Mouse (Mus musculus): ENCODE data around the gene Cntnap5c. TPM values are rescaled to one million over a fixed set of nuclear protein-coding genes. Genes with fewer than 3 reads are reported as not detected.

Gene Cntnap5c
- polyA plus RNA-seq (2015; fragmentation: Nextera tagmentation; extraction: Ambion mirVana): not detected in 2 replicates

DNA sequence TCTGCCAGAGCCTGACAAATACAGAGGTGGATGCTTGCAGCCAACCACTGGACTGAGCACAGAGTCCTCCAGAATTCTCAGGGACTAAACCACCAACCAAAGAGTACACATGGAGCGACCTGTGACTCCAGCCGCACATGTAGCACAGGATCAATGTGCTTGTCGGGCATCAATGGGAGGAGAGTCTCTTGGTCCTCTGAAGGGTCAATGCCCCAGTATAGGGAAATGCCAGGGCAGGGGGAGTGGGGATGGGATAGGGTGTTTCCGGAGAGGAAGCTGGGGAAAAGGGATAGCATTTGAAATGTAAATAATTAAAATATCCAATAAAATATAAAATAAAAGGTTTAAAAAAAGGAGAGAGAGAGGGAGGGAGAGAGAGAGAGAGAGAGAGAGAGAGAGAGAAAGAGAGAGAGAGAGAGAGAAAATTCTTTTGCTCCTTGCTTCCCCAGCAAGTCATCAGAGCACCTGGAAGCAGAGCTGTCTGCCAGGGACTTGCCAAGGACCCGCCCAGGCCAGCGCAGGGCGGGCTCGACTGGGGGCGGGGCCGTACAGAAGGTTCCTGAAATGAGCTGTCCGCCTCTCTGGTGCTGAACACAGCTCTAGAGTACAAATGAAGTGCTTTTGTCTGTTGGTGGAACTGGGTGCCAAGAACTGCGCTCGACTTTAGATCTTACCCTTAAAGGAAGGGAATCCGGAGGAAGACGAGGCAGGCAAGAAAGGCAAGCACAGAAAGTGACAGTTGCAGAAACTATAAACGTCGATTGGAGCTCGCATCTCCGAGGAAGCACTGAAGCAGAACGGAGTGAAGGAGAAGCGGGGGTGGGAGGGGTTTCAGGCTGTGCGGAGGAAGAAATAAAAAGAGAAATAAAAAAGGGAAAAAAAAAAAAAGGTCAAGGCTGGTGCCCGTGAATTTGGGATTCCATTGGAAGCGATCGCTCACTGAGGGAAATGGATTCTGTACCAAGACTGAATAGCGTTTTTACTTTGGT, at the start of gene Cntnap5c:
Gene Cntnap5c (plus strand): TSS at position 949 of the 989 bp plus-strand sequence.
- Histone ChIP-seq H3K27me3 (ENCODE audit: insufficient read depth, low read length) (no peaks in the 10 kb centered on the region), H3K4me3 (ENCODE audit: low read depth, low read length) (no peak within 1 kb of the TSS), H3K36me3 (replicated peaks; ENCODE audit: insufficient read depth, low read length) (no peaks in the 10 kb centered on the region), H3K4me1 (ENCODE audit: insufficient read depth) (no peaks in the 10 kb centered on the region), H3K4me2 (ENCODE audit: low read depth, low read length) (no peak within 1 kb of the TSS), H3K9me3 (ENCODE audit: low read length) (no peaks in the 10 kb centered on the region), H3K9ac (replicated peaks) (no peak within 1 kb of the TSS), H3K27ac (ENCODE audit: low read depth) (no peak within 1 kb of the TSS)
- ATAC-seq (no peak), DNase-seq (peak; percentile 25)
- WGBS (ENCODE audit: insufficient replicate concordance): 20% methylated on average over 26 of the region's 26 CpGs
- TF ChIP-seq CTCF (IDR thresholded peaks at IDR 0.05; ENCODE audit: low read depth) (no peak), EP300 (IDR thresholded peaks at IDR 0.05; ENCODE audit: low read depth) (no peak)

DNA sequence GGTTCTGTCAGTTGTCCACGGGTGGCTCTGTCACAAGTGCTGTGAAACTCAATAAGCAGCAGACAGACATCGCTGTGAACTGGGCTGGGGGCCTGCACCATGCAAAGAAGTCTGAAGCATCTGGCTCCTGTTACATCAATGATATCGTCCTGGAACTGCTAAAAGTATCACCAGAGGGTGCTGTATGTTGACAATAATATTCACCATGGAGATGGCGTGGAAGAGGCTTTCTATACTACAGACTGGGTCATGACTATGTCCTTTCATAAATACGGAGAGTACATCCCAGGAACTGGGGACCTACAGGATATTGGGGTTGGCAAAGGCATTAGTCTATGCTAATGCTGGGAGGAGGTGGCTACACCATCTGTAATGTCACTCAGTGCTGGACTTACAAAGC, 27.3 kb upstream of the Cntnap5c start, which contains the start of gene Gm21834:
Gene Gm21834 (minus strand): TSS at position 101 of the 400 bp plus-strand sequence.
- no peak for DNase-seq
- H3K27ac ChIP-seq (ENCODE audit: low read depth): no peak within 1 kb of the TSS

DNA sequence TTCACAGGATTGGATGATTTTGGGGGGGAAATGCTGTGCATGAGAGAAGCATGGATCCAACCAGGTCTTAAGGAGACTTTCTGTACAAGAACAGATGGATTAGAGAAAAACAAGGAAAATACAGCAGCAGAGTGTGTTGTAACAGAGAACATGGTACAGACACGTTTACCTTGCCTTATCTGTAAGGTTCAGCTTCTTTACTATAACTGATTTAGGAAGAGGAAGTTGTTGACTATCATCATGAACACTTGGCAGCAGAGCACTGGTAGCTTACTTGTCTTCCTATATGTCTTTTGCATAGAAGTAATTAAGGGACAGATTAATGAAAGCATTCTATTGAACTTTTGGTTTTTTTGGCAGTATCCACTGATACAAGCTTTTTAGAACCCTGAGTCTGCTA, 11.3 kb upstream of the Cntnap5c start:
- Histone ChIP-seq H3K27ac (ENCODE audit: low read depth) (no peak overlapping the region), H3K9ac (replicated peaks) (no peak overlapping the region), H3K27me3 (ENCODE audit: insufficient read depth, low read length) (no peaks in the 10 kb centered on the region), H3K36me3 (replicated peaks; ENCODE audit: insufficient read depth, low read length) (no peaks in the 10 kb centered on the region), H3K4me2 (ENCODE audit: low read depth, low read length) (no peak overlapping the region), H3K4me3 (ENCODE audit: low read depth, low read length) (no peak overlapping the region), H3K4me1 (ENCODE audit: insufficient read depth) (no peaks in the 10 kb centered on the region), H3K9me3 (ENCODE audit: low read length) (no peaks in the 10 kb centered on the region)
- DNase-seq (no peak), ATAC-seq (no peak)
- TF ChIP-seq CTCF (IDR thresholded peaks at IDR 0.05; ENCODE audit: low read depth): no peak
- no peak for TF ChIP-seq EP300 (IDR thresholded peaks at IDR 0.05; ENCODE audit: low read depth)
- WGBS (ENCODE audit: insufficient replicate concordance): 31% methylated on average over 1 of the region's 1 CpGs

More for the DNA sequence above, 27.3 kb upstream of the Cntnap5c start, which contains the start of gene Gm21834:
- Histone ChIP-seq H3K27me3 (ENCODE audit: insufficient read depth, low read length) (no peaks in the 10 kb centered on the region), H3K9ac (replicated peaks) (no peak within 1 kb of the TSS), H3K9me3 (ENCODE audit: low read length) (no peaks in the 10 kb centered on the region; the same call in 1 of the 2 replicates), H3K4me1 (ENCODE audit: insufficient read depth) (no peaks in the 10 kb centered on the region), H3K4me2 (ENCODE audit: low read depth, low read length) (no peak within 1 kb of the TSS), H3K36me3 (replicated peaks; ENCODE audit: insufficient read depth, low read length) (no peaks in the 10 kb centered on the region), H3K4me3 (ENCODE audit: low read depth, low read length) (no peak within 1 kb of the TSS)
- ATAC-seq: no peak
- TF ChIP-seq CTCF (IDR thresholded peaks at IDR 0.05; ENCODE audit: low read depth) (no peak), EP300 (IDR thresholded peaks at IDR 0.05; ENCODE audit: low read depth) (no peak)
- WGBS (ENCODE audit: insufficient replicate concordance): 58% methylated on average over 5 of the region's 5 CpGs

DNA sequence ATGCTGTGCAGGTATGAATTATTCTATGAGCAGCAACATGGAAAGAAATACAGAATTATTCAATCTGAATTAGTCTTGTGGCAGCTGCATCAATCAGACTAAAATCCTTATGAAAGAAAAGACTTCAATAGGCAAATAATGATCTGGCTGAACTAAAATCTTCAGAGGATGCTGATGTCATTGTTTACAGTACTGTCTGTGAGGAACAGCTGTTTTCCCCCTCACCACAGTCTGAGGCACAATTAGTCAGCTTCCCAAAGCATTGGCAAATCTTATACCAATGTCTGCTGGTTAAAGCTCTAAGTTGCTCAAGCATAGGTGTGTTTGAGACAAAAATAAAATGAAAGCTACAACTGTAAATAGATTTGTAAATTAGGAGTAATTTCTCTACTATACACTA, 2.1 kb upstream of the Cntnap5c start:
- ATAC-seq (no peak), DNase-seq (no peak)
- H3K4me1 ChIP-seq (ENCODE audit: insufficient read depth): no peaks in the 10 kb centered on the region
- no peaks in the 10 kb centered on the region for H3K36me3 ChIP-seq (replicated peaks; ENCODE audit: insufficient read depth, low read length)
- H3K27ac ChIP-seq (ENCODE audit: low read depth): no peak overlapping the region
- no peak overlapping the region for H3K4me2 ChIP-seq (ENCODE audit: low read depth, low read length)
- TF ChIP-seq EP300 (IDR thresholded peaks at IDR 0.05; ENCODE audit: low read depth) (no peak), CTCF (IDR thresholded peaks at IDR 0.05; ENCODE audit: low read depth) (no peak)
- H3K9ac ChIP-seq (replicated peaks): no peak overlapping the region
- no peak overlapping the region for H3K4me3 ChIP-seq (ENCODE audit: low read depth, low read length)
- no peaks in the 10 kb centered on the region for H3K9me3 ChIP-seq (ENCODE audit: low read length)
- no peaks in the 10 kb centered on the region for H3K27me3 ChIP-seq (ENCODE audit: insufficient read depth, low read length)

DNA sequence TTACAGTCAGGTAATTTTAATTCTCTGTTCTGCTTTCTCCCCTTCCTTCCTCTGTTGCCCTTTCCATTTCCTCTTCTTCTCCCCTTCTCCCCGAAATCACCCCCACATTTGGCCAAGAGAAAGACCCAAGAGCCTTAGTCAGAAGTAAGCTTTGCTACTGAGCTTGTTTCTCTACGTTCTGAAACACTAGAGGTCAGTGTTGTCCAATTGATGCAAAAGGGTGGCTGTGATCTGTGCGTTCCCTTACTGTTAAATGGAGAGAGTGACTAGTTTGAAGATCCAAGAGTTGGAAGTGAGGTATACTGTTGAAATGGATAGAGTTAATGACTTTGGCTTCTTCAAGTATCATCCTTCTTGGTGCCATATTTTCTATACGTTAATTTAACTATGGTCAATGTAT, 1.5 kb downstream of the Cntnap5c start:
- H3K27me3 ChIP-seq (ENCODE audit: insufficient read depth, low read length): no peaks in the 10 kb centered on the region
- no peaks in the 10 kb centered on the region for H3K9me3 ChIP-seq (ENCODE audit: low read length)
- ATAC-seq (no peak), DNase-seq (no peak)
- 13% methylated on average over 4 of the region's 4 CpGs for WGBS (ENCODE audit: insufficient replicate concordance)
- H3K4me1 ChIP-seq (ENCODE audit: insufficient read depth): no peaks in the 10 kb centered on the region
- no peak overlapping the region for H3K27ac ChIP-seq (ENCODE audit: low read depth)
- no peak overlapping the region for H3K4me2 ChIP-seq (ENCODE audit: low read depth, low read length)
- TF ChIP-seq EP300 (IDR thresholded peaks at IDR 0.05; ENCODE audit: low read depth): no peak
- TF ChIP-seq CTCF (IDR thresholded peaks at IDR 0.05; ENCODE audit: low read depth): peak; percentile 31; the same call in 1 of the 2 replicates
- no peak overlapping the region for H3K4me3 ChIP-seq (ENCODE audit: low read depth, low read length)
- H3K36me3 ChIP-seq (replicated peaks; ENCODE audit: insufficient read depth, low read length): no peaks in the 10 kb centered on the region
- no peak overlapping the region for H3K9ac ChIP-seq (replicated peaks)

DNA sequence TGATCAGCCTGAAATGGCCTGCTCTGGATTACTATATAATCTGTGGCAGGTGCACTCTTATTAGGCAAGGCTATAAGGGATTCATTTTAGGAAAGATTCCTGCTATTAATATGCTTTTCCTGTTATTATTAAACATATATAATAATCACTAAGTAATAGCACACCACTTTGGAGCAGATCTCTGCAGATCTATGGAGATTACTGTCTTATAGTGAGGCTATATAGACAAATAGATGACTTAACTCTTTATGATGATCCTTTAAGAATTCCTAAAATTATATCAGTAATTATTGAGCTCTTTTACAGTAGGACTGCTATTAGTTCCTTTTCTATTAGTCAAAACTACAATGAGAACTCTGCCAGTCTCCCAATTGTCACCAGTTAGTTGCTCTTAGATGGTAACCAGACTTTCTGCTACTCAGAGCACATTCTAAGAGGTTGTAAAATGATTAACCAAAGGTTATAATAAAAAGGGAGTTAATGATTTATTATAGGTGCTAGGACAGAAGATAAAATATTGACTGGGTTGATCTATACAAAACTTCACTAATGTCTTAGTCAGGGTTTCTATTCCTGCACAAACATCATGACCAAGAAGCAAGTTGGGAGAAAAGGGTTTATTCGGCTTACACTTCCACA, 18.9 kb downstream of the Cntnap5c start:
- H3K9ac ChIP-seq (replicated peaks): no peak overlapping the region

More for the DNA sequence above, 18.9 kb downstream of the Cntnap5c start:
- Histone ChIP-seq H3K4me1 (ENCODE audit: insufficient read depth) (no peaks in the 10 kb centered on the region), H3K4me2 (ENCODE audit: low read depth, low read length) (no peak overlapping the region), H3K27ac (ENCODE audit: low read depth) (no peak overlapping the region), H3K4me3 (ENCODE audit: low read depth, low read length) (no peak overlapping the region), H3K9me3 (ENCODE audit: low read length) (no peaks in the 10 kb centered on the region), H3K27me3 (ENCODE audit: insufficient read depth, low read length) (no peaks in the 10 kb centered on the region), H3K36me3 (replicated peaks; ENCODE audit: insufficient read depth, low read length) (no peaks in the 10 kb centered on the region)
- 92% methylated on average over 1 of the region's 1 CpGs for WGBS (ENCODE audit: insufficient replicate concordance)
- TF ChIP-seq CTCF (IDR thresholded peaks at IDR 0.05; ENCODE audit: low read depth) (no peak), EP300 (IDR thresholded peaks at IDR 0.05; ENCODE audit: low read depth) (no peak)
- DNase-seq (no peak), ATAC-seq (no peak)

Data from liver, postnatal 0 days (tissue).